Mouse (Mus musculus) Patski (cell line): ENCODE measurements around the gene Tmem120b. TPM values are rescaled to one million over a fixed set of nuclear protein-coding genes. Genes with fewer than 3 reads are reported as not detected.
"Not testable (repeated sequence)": the region's sequence is repeated elsewhere in the genome, so short reads cannot be mapped to it uniquely, and the experiment has no call there.

Experiments
- ATAC-seq: fragments of 100-300 bp; one replicate; pipeline ENCODE4 v1.8.0; 2021
- CTCF ChIA-PET: fragments of 350-600 bp; sonication (Branson Sonifier 250); formaldehyde crosslinking; loops from one replicate; lab custom pipeline; 2022; ENCODE audit warnings: inconsistent platforms; lab: Charles Lee
- POLR2A ChIA-PET: fragments of 350-600 bp; sonication (Branson Sonifier 250); formaldehyde crosslinking; loops from one replicate; lab custom pipeline; 2022; ENCODE audit warnings: antibody characterized with exemption, inconsistent platforms; lab: Charles Lee
- DNase-seq: peaks from one replicate; pipeline ENCODE4 v3.0.0-alpha.2; 2011; ENCODE audit warnings: low read depth, low spot score
- H3K27me3 ChIP-seq: fragments of 371-371 bp; one replicate; pipeline ENCODE4 v1.5.1; 2021
- CTCF ChIP-seq: fragments of 100-300 bp; IDR thresholded peaks from one replicate; pipeline ENCODE4 v1.5.1; 2021
- in situ Hi-C: fragments of 300-500 bp; cut with MboI; formaldehyde crosslinking; loops from 3 replicates; pipeline ENCODE4 v1.11.1; 2018; ENCODE audit warnings: low pct_unique_long_range_greater_than_20kb, mixed read lengths
- polyA plus RNA-seq: library from polyadenylated mRNA; unstranded; gene quantifications from one replicate; pipeline ENCODE4 v1.2.3, GENCODE M21; 2021

Tmem120b gene
- polyA plus RNA-seq, 1 experiment from 2014 or later, result 8.1 TPM

GRCm38 (mm10) chr5:123049271-123049670 lies 18.9 kb upstream of the Tmem120b start:
- TF ChIP-seq CTCF, result no peak
- POLR2A ChIA-PET, result interaction anchor here (0.7 kb wide), 1 partner anchor 12 kb away, joined by 4 read pairs; no protein-coding TSS in a partner anchor
- no peak for DNase-seq
- ATAC-seq, result no peak
- CTCF ChIA-PET, result interaction anchor here (1.1 to 1.7 kb wide), 2 partner anchors 10 to 13 kb away, joined by 3 to 4 read pairs; no protein-coding TSS in a partner anchor
- H3K27me3 ChIP-seq, result no peaks in the 10 kb centered on the region
- in situ Hi-C loops, result loop anchor here (5.0 kb wide), 1 partner anchor 82 kb away; no protein-coding TSS in a partner anchor

GRCm38 (mm10) chr5:123050918-123051317 lies 17.3 kb upstream of the Tmem120b start:
- no peak for TF ChIP-seq CTCF
- ChIA-PET CTCF (interaction anchor here (1.7 kb wide), 1 partner anchor 12 kb away, joined by 4 read pairs; no protein-coding TSS in a partner anchor), POLR2A (no interaction called here)
- in situ Hi-C loops, result no loop called here
- H3K27me3 ChIP-seq, result no peaks in the 10 kb centered on the region
- ATAC-seq, result no peak
- DNase-seq, result no peak

GRCm38 (mm10) chr5:123051736-123052135 lies 16.5 kb upstream of the Tmem120b start:
- no peak for ATAC-seq
- peak; percentile 37 for TF ChIP-seq CTCF

GRCm38 (mm10) chr5:123057366-123058250 lies 10.6 kb upstream of the Tmem120b start:
- TF ChIP-seq CTCF, result peak; percentile 59
- CTCF ChIA-PET, result interaction anchor here (1.1 to 6.4 kb wide), 6 partner anchors 14 to 246 kb away, joined by 3 to 32 read pairs (median 4); no protein-coding TSS in a partner anchor
- DNase-seq (peak; percentile 100), ATAC-seq (peak; percentile 69)
- in situ Hi-C loops, result loop anchor here (5.0 kb wide), 1 partner anchor 130 kb away; no protein-coding TSS in a partner anchor
- POLR2A ChIA-PET, result no interaction called here
- H3K27me3 ChIP-seq, result no peaks in the 10 kb centered on the region

More at GRCm38 (mm10) chr5:123051736-123052135, 16.5 kb upstream of the Tmem120b start:
- ChIA-PET CTCF (no interaction called here), POLR2A (no interaction called here)
- no peak for DNase-seq
- in situ Hi-C loops, result no loop called here
- no peaks in the 10 kb centered on the region for H3K27me3 ChIP-seq

GRCm38 (mm10) chr5:123058251-123059102 lies 9.7 kb upstream of the Tmem120b start:
- ChIA-PET POLR2A (interaction anchor here (0.7 to 0.9 kb wide), 2 partner anchors 43 to 89 kb away, joined by 3 read pairs; partner anchors contain the start of gene Orai1), CTCF (interaction anchor here (1.1 to 6.4 kb wide), 6 partner anchors 14 to 247 kb away, joined by 3 to 32 read pairs (median 4); no protein-coding TSS in a partner anchor)
- H3K27me3 ChIP-seq, result no peaks in the 10 kb centered on the region
- DNase-seq, result no peak
- peak; percentile 14 for TF ChIP-seq CTCF
- in situ Hi-C loops, result loop anchor here (5.0 kb wide), 1 partner anchor 131 kb away; no protein-coding TSS in a partner anchor
- no peak for ATAC-seq

GRCm38 (mm10) chr5:123059757-123060520 lies 8.3 kb upstream of the Tmem120b start:
- in situ Hi-C loops, result loop anchor here (5.0 to 10.0 kb wide), 3 partner anchors 65 to 133 kb away; no protein-coding TSS in a partner anchor
- peak; percentile 86 for TF ChIP-seq CTCF
- ATAC-seq (no peak), DNase-seq (no peak)
- H3K27me3 ChIP-seq, result no peaks in the 10 kb centered on the region
- CTCF ChIA-PET, result interaction anchor here (0.9 to 3.2 kb wide), 10 partner anchors 46 to 248 kb away, joined by 3 to 15 read pairs (median 4); no protein-coding TSS in a partner anchor
- POLR2A ChIA-PET, result interaction anchor here (0.5 to 1.5 kb wide), 3 partner anchors 16 to 79 kb away, joined by 3 to 5 read pairs (median 3); no protein-coding TSS in a partner anchor

GRCm38 (mm10) chr5:123060706-123061401 lies 7.4 kb upstream of the Tmem120b start:
- CTCF ChIA-PET, result interaction anchor here (1.0 to 3.2 kb wide), 8 partner anchors 51 to 249 kb away, joined by 3 to 15 read pairs (median 6); no protein-coding TSS in a partner anchor
- DNase-seq (no peak), ATAC-seq (no peak)
- H3K27me3 ChIP-seq, result no peaks in the 10 kb centered on the region
- in situ Hi-C loops, result loop anchor here (5.0 to 10.0 kb wide), 2 partner anchors 64 to 111 kb away; no protein-coding TSS in a partner anchor
- TF ChIP-seq CTCF, result peak; percentile 7
- POLR2A ChIA-PET, result interaction anchor here (0.5 to 1.5 kb wide), 3 partner anchors 12 to 78 kb away, joined by 3 to 5 read pairs (median 4); no protein-coding TSS in a partner anchor

- ATAC-seq, DNase-seq, H3K27me3 ChIP-seq: not testable (repeated sequence)
- POLR2A ChIA-PET, result interaction anchor here (1.1 kb wide), 1 partner anchor 12 kb away, joined by 4 read pairs; no protein-coding TSS in a partner anchor
- in situ Hi-C loops, result loop anchor here (5.0 to 10.0 kb wide), 2 partner anchors 63 to 111 kb away; no protein-coding TSS in a partner anchor
- CTCF ChIA-PET, result interaction anchor here (1.0 to 3.2 kb wide), 3 partner anchors 72 to 111 kb away, joined by 3 to 15 read pairs (median 6); no protein-coding TSS in a partner anchor
These were observed 6.8 kb upstream of the Tmem120b start for GRCm38 (mm10) chr5:123061402-123061749.
